Mouse (Mus musculus) lung, postnatal 0 days (tissue): Measurements from ENCODE around the gene Chrdl2.

Experiments used
- CTCF ChIP-seq: IDR thresholded peaks from 2 replicates; pipeline ENCODE4 v1.5.1; 2016; ENCODE audit warnings: antibody characterized with exemption, mild to moderate bottlenecking
- EP300 ChIP-seq: IDR thresholded peaks from 2 replicates; pipeline ENCODE4 v1.6.1; 2016; ENCODE audit warnings: antibody characterized with exemption, mild to moderate bottlenecking, control low read depth

DNA sequence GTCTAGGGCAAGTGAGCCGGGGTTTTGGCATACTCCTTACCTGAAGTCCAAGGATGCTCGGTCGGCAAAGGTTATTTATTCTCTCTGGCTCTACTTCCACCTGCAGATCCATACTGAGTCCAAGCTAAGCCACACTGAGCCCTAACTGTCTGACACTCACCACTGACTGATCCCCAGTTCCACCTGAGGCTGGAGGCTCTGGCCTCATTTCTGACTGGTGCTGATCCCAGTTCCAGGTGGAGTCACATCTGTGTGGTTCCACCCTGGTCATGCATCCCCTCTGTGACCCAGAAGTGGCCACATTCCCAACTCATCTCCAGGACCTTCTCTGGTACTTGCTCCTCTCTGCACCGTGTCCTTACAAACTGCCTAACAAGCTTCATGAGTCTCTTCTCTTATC, 2.8 kb downstream of the Chrdl2 start:
- TF ChIP-seq CTCF (no peak), EP300 (no peak)
